Mouse (Mus musculus) limb, embryonic 13.5 days (tissue): Measurements from ENCODE around the gene Gm10130. TPM values are rescaled to one million over a fixed set of nuclear protein-coding genes. Genes with fewer than 3 reads are reported as not detected.
"Not testable (repeated sequence)": the region's sequence is repeated elsewhere in the genome, so short reads cannot be mapped to it uniquely, and the experiment has no call there.

ENCODE experiments used
- ATAC-seq: fragments of 200-750 bp; cut with Nextera tagmentation; 2 replicates; pipeline ENCODE4 v1.8.0; 2017; ENCODE audit warnings: low read depth, moderate number of reproducible peaks, moderate TSS enrichment; ENCODE audit not compliant: low FRiP score
- H3K27ac ChIP-seq: fragments of 300-500 bp; sonication (generic); 2 replicates; pipeline ENCODE4 v1.5.1; 2015; ENCODE audit warnings: inconsistent platforms, mild to moderate bottlenecking, moderate library complexity
- H3K27me3 ChIP-seq: fragments of 300-500 bp; sonication (generic); 2 replicates; pipeline ENCODE4 v1.6.1; 2015; ENCODE audit warnings: mild to moderate bottlenecking, inconsistent platforms
- H3K36me3 ChIP-seq: fragments of 300-500 bp; sonication (generic); 2 replicates; pipeline ENCODE4 v1.6.1; 2015; ENCODE audit warnings: inconsistent platforms, mild to moderate bottlenecking, moderate library complexity
- H3K4me1 ChIP-seq: fragments of 300-500 bp; sonication (generic); 2 replicates; pipeline ENCODE4 v1.6.1; 2015; ENCODE audit warnings: inconsistent platforms
- H3K4me2 ChIP-seq: fragments of 300-500 bp; sonication (generic); replicated peaks from 2 replicates; pipeline ENCODE4 v1.6.1; 2015; ENCODE audit warnings: inconsistent platforms, mild to moderate bottlenecking, moderate library complexity
- H3K4me3 ChIP-seq: fragments of 300-500 bp; sonication (generic); 2 replicates; pipeline ENCODE4 v1.5.1; 2015; ENCODE audit warnings: moderate library complexity, mild to moderate bottlenecking, inconsistent platforms
- H3K9ac ChIP-seq: fragments of 300-500 bp; sonication (generic); 2 replicates; pipeline ENCODE4 v1.6.1; 2015; ENCODE audit warnings: mild to moderate bottlenecking, inconsistent platforms
- H3K9me3 ChIP-seq: fragments of 300-500 bp; sonication (generic); 2 replicates; pipeline ENCODE4 v1.6.1; 2016; ENCODE audit warnings: inconsistent platforms
- WGBS: fragments of 180-500 bp; shearing (Covaris S2); methylation state at CpG from one replicate; pipeline ENCODE4 v1.1.7; 2015; 5-methylcytosine and 5-hydroxymethylcytosine counted together
- polyA plus RNA-seq: library from polyadenylated mRNA; unstranded; fragments of >200 nt; fragmentation: Nextera tagmentation; extraction: Ambion mirVana; gene quantifications from 2 replicates; pipeline ENCODE4 v1.2.1, GENCODE M21; 2015

Gene Gm10130
- polyA plus RNA-seq, 1 experiment from 2014 or later: 4.7 TPM

GRCm38 (mm10) chr2:150412146-150412545, 88.6 kb downstream of the Gm10130 start:
- not testable (repeated sequence) for H3K9ac ChIP-seq, H3K4me2 ChIP-seq, H3K4me1 ChIP-seq, H3K27ac ChIP-seq, H3K4me3 ChIP-seq, H3K27me3 ChIP-seq, ATAC-seq
- 89% methylated on average over 17 of the region's 17 CpGs for WGBS
- peaks cover 15% of the 10 kb centered on the region for H3K9me3 ChIP-seq
- peaks cover 32% of the 10 kb centered on the region for H3K36me3 ChIP-seq

Other genes starting within 250 kb of the Gm10130 start
- 6.7 and 7.2 TPM in 2 replicates for gene Zfp120, start 187.0 kb upstream of the Gm10130 start, polyA plus RNA-seq
- gene Gm10770, start 144.0 kb upstream of the Gm10130 start, polyA plus RNA-seq: not detected in 2 replicates
- gene Gm14139, start 141.9 kb upstream of the Gm10130 start, polyA plus RNA-seq: not detected in 2 replicates
- gene Zfp937, start 105.6 kb upstream of the Gm10130 start, polyA plus RNA-seq: 10.0 and 11.3 TPM in 2 replicates
- gene Gm21994, start 68.1 kb upstream of the Gm10130 start, polyA plus RNA-seq: 6.4 and 7.4 TPM in 2 replicates
- gene Gm14124, start 66.2 kb upstream of the Gm10130 start, polyA plus RNA-seq: 0.09 TPM in 1 of 2 replicates, not detected in the other
- 9.4 and 11.7 TPM in 2 replicates for gene 3300002I08Rik, start 39.1 kb downstream of the Gm10130 start, polyA plus RNA-seq
- gene Zfp442, start 127.8 kb downstream of the Gm10130 start, polyA plus RNA-seq: 9.2 and 10.7 TPM in 2 replicates
- gene Zfp345, start 161.4 kb downstream of the Gm10130 start, polyA plus RNA-seq: 0.15 TPM in 1 of 2 replicates, not detected in the other
- 0.45 and 1.0 TPM in 2 replicates for gene Cst7, start 246.7 kb downstream of the Gm10130 start, polyA plus RNA-seq